Comparison of ENCODE assay signal across 1 mouse cellular context in genomic region chr13:51747069-51747468, GRCm38 (mm10).
A peak's percentile ranks its signal among the peaks of the same experiment; 100 is the strongest.
TF ChIP-seq lines count a peak whose summit lies in the region.

No protein-coding gene starts in this region.

TF ChIP-seq in CH12.LX, 34 proteins besides CTCF, POLR2A, EP300 and RAD21 (continued from another document):
- TF ChIP-seq ZNF384 (IDR thresholded peaks at IDR 0.05; ENCODE audit: low read depth, low read length) (no peak), TBP (conservative IDR thresholded peaks at IDR 0.05; ENCODE audit: low read depth, low read length) (0 out of 2 replicates have a peak, but pooled peaks have one; percentile 44), TCF12 (IDR thresholded peaks at IDR 0.05; ENCODE audit: low read depth, low read length) (0 out of 2 replicates have a peak, but pooled peaks have one; percentile 13), HCFC1 (IDR thresholded peaks at IDR 0.05; ENCODE audit: low read depth, low read length) (no peak), GABPA (IDR thresholded peaks at IDR 0.05; ENCODE audit: insufficient replicate concordance, low read depth, low read length) (no peak), SIN3A (IDR thresholded peaks at IDR 0.05; ENCODE audit: low read length) (peak; percentile 30; the same call in 1 of the 2 replicates), MYC (IDR thresholded peaks at IDR 0.05; ENCODE audit: low read depth, low read length) (0 out of 2 replicates have a peak, but pooled peaks have one; percentile 27), USF2 (conservative IDR thresholded peaks at IDR 0.05; ENCODE audit: low read depth, low read length) (no peak), MAX (IDR thresholded peaks at IDR 0.05; ENCODE audit: low read length) (no peak), CHD2 (IDR thresholded peaks at IDR 0.05; ENCODE audit: low read length) (no peak), POLR2AphosphoS2 (IDR thresholded peaks at IDR 0.05; ENCODE audit: low read depth, low read length) (no peak), E2F4 (IDR thresholded peaks at IDR 0.05; ENCODE audit: insufficient replicate concordance, low read depth, low read length) (no peak), MAZ (IDR thresholded peaks at IDR 0.05; ENCODE audit: low read depth, low read length) (no peak), JUN (IDR thresholded peaks at IDR 0.05; ENCODE audit: insufficient read depth, low read depth, low read length) (no peak), ZMIZ1 (IDR thresholded peaks at IDR 0.05; ENCODE audit: low read depth, low read length) (no peak), BHLHE40 (IDR thresholded peaks at IDR 0.05; ENCODE audit: low read depth, low read length) (peak; percentile 34; the same call in 1 of the 2 replicates)
TF ChIP-seq in CH12.LX: peak in this region for 6.
